Mouse (Mus musculus) small intestine, adult 2 months (tissue): ENCODE results near the gene Sdc1. TPM values are rescaled to one million over a fixed set of nuclear protein-coding genes. Genes with fewer than 3 reads are reported as not detected.

Experiments
- H3K27ac ChIP-seq: fragments of 200-500 bp; 2 replicates; pipeline ENCODE4 v1.5.1; 2012; ENCODE audit warnings: low read depth, low read length, control low read depth, inconsistent platforms; ENCODE audit not compliant: insufficient read depth
- H3K27me3 ChIP-seq: fragments of 200-500 bp; 2 replicates; pipeline ENCODE4 v1.6.1; 2012; ENCODE audit warnings: mild to moderate bottlenecking, moderate library complexity, low read length, inconsistent platforms; ENCODE audit not compliant: control insufficient read depth, insufficient read depth
- H3K36me3 ChIP-seq: fragments of 200-500 bp; 2 replicates; pipeline ENCODE4 v1.6.1; 2012; ENCODE audit warnings: mild to moderate bottlenecking, low read length, control low read depth, inconsistent platforms; ENCODE audit not compliant: control insufficient read depth, insufficient read depth
- H3K4me1 ChIP-seq: fragments of 200-500 bp; 2 replicates; pipeline ENCODE4 v1.6.1; 2012; ENCODE audit warnings: low read length, inconsistent platforms, mixed read lengths; ENCODE audit not compliant: control insufficient read depth, insufficient read depth, insufficient read length
- H3K4me3 ChIP-seq: fragments of 200-500 bp; 2 replicates; pipeline ENCODE4 v1.5.1; 2012; ENCODE audit warnings: low read depth, mild to moderate bottlenecking, control low read depth, inconsistent platforms, low read length, moderate library complexity
- CTCF ChIP-seq: fragments of 200-500 bp; IDR thresholded peaks from 2 replicates; pipeline ENCODE4 v1.5.1; 2012; ENCODE audit warnings: low read depth, mild to moderate bottlenecking, control low read depth, inconsistent platforms, low read length, moderate library complexity, mixed read lengths; ENCODE audit not compliant: insufficient replicate concordance, insufficient read length; ENCODE audit errors: extremely low read depth
- POLR2A ChIP-seq: fragments of 200-500 bp; IDR thresholded peaks from 2 replicates; pipeline ENCODE4 v1.6.1; 2012; ENCODE audit warnings: low read depth, mild to moderate bottlenecking, control low read depth, inconsistent platforms, low read length, moderate library complexity
- WGBS: fragments of 180-500 bp; shearing (Covaris S2); methylation state at CpG from one replicate; pipeline ENCODE4 v1.1.7; 2018; 5-methylcytosine and 5-hydroxymethylcytosine counted together
- polyA plus RNA-seq: library from polyadenylated mRNA; depleted of rRNA; stranded (reverse); fragments of >200 nt; gene quantifications from 2 replicates; pipeline ENCODE4 v1.2.3, GENCODE M21; 2012; rRNA removed

The Sdc1 gene
- polyA plus RNA-seq, 1 experiment: 75.4 TPM

GRCm38 (mm10) chr12:8842725-8843124 lies 71.6 kb downstream of the Sdc1 start:
- Histone ChIP-seq H3K36me3 (no peaks in the 10 kb centered on the region), H3K27ac (peak overlapping the region; percentile 24; the same call in 1 of the 2 replicates), H3K4me3 (no peak overlapping the region), H3K4me1 (peaks cover 9% of the 10 kb centered on the region; the same call in 1 of the 2 replicates), H3K27me3 (no peaks in the 10 kb centered on the region)
- TF ChIP-seq CTCF (no peak), POLR2A (no peak)
- WGBS: 41% methylated on average over 7 of the region's 7 CpGs

Other genes with a start within 250 kb of the Sdc1 start
- 33.5 and 244 TPM in 2 replicates for gene Slc7a15, start 172.3 kb upstream of the Sdc1 start, polyA plus RNA-seq
- gene Pum2, start 97.2 kb upstream of the Sdc1 start, polyA plus RNA-seq: 21.9 and 33.9 TPM in 2 replicates
- gene Laptm4a, start 150.3 kb downstream of the Sdc1 start, polyA plus RNA-seq: 49.6 and 72.5 TPM in 2 replicates
- gene Matn3, start 176.6 kb downstream of the Sdc1 start, polyA plus RNA-seq: not detected in 2 replicates
- gene Wdr35, start 202.6 kb downstream of the Sdc1 start, polyA plus RNA-seq: 0.19 and 0.23 TPM in 2 replicates